Mouse (Mus musculus) forebrain, embryonic 11.5 days (tissue): ENCODE measurements around the gene Cmip. TPM values are rescaled to one million over a fixed set of nuclear protein-coding genes. Genes with fewer than 3 reads are reported as not detected.

Experiments
- ATAC-seq: fragments of 200-750 bp; cut with Nextera tagmentation; replicated peaks from 2 replicates; pipeline ENCODE4 v1.8.0; 2017; ENCODE audit warnings: moderate TSS enrichment; ENCODE audit not compliant: low FRiP score
- DNase-seq: peaks from one replicate; pipeline ENCODE4 v3.0.0-alpha.2; 2017; ENCODE audit warnings: low spot score
- H3K27ac ChIP-seq: fragments of 300-500 bp; sonication (generic); 2 replicates; pipeline ENCODE4 v1.5.1; 2014; ENCODE audit warnings: low read depth, low read length
- H3K27me3 ChIP-seq: fragments of 300-500 bp; sonication (generic); 2 replicates; pipeline ENCODE4 v1.6.1; 2014; ENCODE audit warnings: mild to moderate bottlenecking, low read length, mixed read lengths; ENCODE audit not compliant: control insufficient read depth, insufficient read depth
- H3K36me3 ChIP-seq: fragments of 300-500 bp; sonication (generic); 2 replicates; pipeline ENCODE4 v1.6.1; 2014; ENCODE audit warnings: mild to moderate bottlenecking, low read length, moderate library complexity, mixed read lengths; ENCODE audit not compliant: control insufficient read depth, insufficient read depth
- H3K4me1 ChIP-seq: fragments of 300-500 bp; sonication (generic); replicated peaks from 2 replicates; pipeline ENCODE4 v1.6.1; 2014; ENCODE audit warnings: low read length, mixed read lengths; ENCODE audit not compliant: control insufficient read depth, insufficient read depth
- H3K4me2 ChIP-seq: fragments of 300-500 bp; sonication (generic); 2 replicates; pipeline ENCODE4 v1.6.1; 2014; ENCODE audit warnings: low read depth, mild to moderate bottlenecking, low read length, moderate library complexity, mixed read lengths; ENCODE audit not compliant: severe bottlenecking
- H3K4me3 ChIP-seq: fragments of 300-500 bp; sonication (generic); 2 replicates; pipeline ENCODE4 v1.5.1; 2014; ENCODE audit warnings: low read depth, low read length
- H3K9ac ChIP-seq: fragments of 300-500 bp; sonication (generic); 2 replicates; pipeline ENCODE4 v1.6.1; 2014; ENCODE audit warnings: low read length
- H3K9me3 ChIP-seq: fragments of 300-500 bp; sonication (generic); 2 replicates; pipeline ENCODE4 v1.6.1; 2016; ENCODE audit warnings: low read length, mixed read lengths; ENCODE audit not compliant: control insufficient read depth
- WGBS: fragments of 180-500 bp; shearing (Covaris S2); extraction: QIAGEN DNeasy Blood & Tissue Kit; methylation state at CpG from one replicate; pipeline ENCODE4 v1.1.7; 2014; 5-methylcytosine and 5-hydroxymethylcytosine counted together
- polyA plus RNA-seq: library from polyadenylated mRNA; unstranded; fragments of >200 nt; fragmentation: Nextera tagmentation; extraction: Ambion mirVana; gene quantifications from 2 replicates; pipeline ENCODE4 v1.2.1, GENCODE M21; 2014

Gene Cmip
- polyA plus RNA-seq, 1 experiment from 2014 or later = 30.5 TPM

DNA sequence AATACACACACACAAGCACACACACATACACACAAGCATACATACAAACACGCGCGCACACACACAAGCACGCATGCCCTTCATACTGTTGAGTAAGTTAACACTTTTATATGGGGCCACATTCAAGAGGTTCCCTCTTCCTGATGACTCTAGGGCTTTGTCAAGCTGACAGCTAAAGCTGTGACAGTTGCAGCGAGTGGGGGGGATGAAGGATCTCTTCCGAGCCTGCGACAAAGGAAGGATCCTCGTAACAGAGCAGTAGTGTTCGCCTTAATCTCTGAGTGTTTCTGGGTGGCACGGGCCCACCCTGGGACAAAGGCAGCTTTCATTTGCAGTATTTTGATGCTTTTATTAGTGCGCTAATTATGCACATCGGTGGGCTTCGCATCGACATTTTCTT is 145.0 kb downstream of the Cmip start:
- H3K9ac ChIP-seq = no peak overlapping the region; the same call in 1 of the 2 replicates
- H3K4me3 ChIP-seq = no peak overlapping the region
- H3K36me3 ChIP-seq = peaks cover 2% of the 10 kb centered on the region; the same call in 1 of the 2 replicates
- peak overlapping the region; percentile 37; the same call in 1 of the 2 replicates for H3K27ac ChIP-seq
- H3K4me1 ChIP-seq = peaks cover 6% of the 10 kb centered on the region; the same call in 1 of the 2 replicates
- no peaks in the 10 kb centered on the region for H3K9me3 ChIP-seq
- DNase-seq = no peak
- H3K27me3 ChIP-seq = no peaks in the 10 kb centered on the region
- WGBS = 69% methylated on average over 14 of the region's 14 CpGs
- H3K4me2 ChIP-seq = no peak overlapping the region
- no peak for ATAC-seq

GRCm38 (mm10) chr8:117402911-117403704 is 146.2 kb downstream of the Cmip start:
- 71% methylated on average over 9 of the region's 9 CpGs for WGBS
- Histone ChIP-seq H3K4me1 (peaks cover 6% of the 10 kb centered on the region; the same call in 1 of the 2 replicates), H3K4me2 (no peak overlapping the region), H3K27me3 (no peaks in the 10 kb centered on the region), H3K36me3 (no peaks in the 10 kb centered on the region), H3K4me3 (no peak overlapping the region), H3K27ac (no peak overlapping the region), H3K9me3 (no peaks in the 10 kb centered on the region), H3K9ac (no peak overlapping the region)
- no peak for ATAC-seq
- no peak for DNase-seq

- DNase-seq (no peak), ATAC-seq (no peak)
- Histone ChIP-seq H3K9ac (no peak overlapping the region), H3K27ac (0 out of 2 replicates have a peak overlapping the region, but pooled peaks have one; percentile 6), H3K4me3 (no peak overlapping the region), H3K4me2 (no peak overlapping the region), H3K36me3 (no peaks in the 10 kb centered on the region), H3K9me3 (no peaks in the 10 kb centered on the region), H3K4me1 (peaks cover 6% of the 10 kb centered on the region; the same call in 1 of the 2 replicates), H3K27me3 (no peaks in the 10 kb centered on the region)
- WGBS = 68% methylated on average over 14 of the region's 14 CpGs
Measured at GRCm38 (mm10) chr8:117403705-117404476, 147.0 kb downstream of the Cmip start.

DNA sequence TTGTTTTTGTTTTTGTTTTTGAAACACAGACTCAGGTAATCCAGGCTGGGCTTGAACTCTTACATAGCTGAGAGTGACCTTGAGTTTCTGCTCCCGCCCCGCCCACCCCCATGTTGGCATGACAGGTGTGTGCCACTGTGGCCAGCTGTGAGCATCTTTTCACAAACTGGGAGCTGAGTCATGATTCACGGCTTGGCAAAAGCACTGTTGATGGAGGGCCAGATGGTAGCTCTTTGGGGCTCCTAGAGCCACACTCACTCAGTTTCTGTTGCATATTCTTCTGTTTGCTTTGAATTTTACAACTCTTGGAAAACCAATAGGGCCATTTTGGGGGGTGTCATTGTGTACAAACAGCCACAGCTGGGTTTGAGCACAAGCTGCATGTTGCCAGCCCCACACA is 149.2 kb downstream of the Cmip start:
- Histone ChIP-seq H3K4me1 (peaks cover 6% of the 10 kb centered on the region; the same call in 1 of the 2 replicates), H3K4me2 (no peak overlapping the region), H3K36me3 (no peaks in the 10 kb centered on the region), H3K4me3 (no peak overlapping the region), H3K9ac (no peak overlapping the region), H3K27me3 (no peaks in the 10 kb centered on the region), H3K9me3 (no peaks in the 10 kb centered on the region), H3K27ac (no peak overlapping the region)
- no peak for DNase-seq
- WGBS = 94% methylated on average over 3 of the region's 3 CpGs
- ATAC-seq = no peak

- H3K36me3 ChIP-seq = no peaks in the 10 kb centered on the region; the same call in 1 of the 2 replicates
- no peak for DNase-seq
- no peak overlapping the region for H3K4me3 ChIP-seq
- no peak overlapping the region for H3K27ac ChIP-seq
- no peaks in the 10 kb centered on the region for H3K9me3 ChIP-seq
- no peaks in the 10 kb centered on the region for H3K27me3 ChIP-seq
- WGBS = 90% methylated on average over 7 of the region's 7 CpGs
- H3K4me2 ChIP-seq = no peak overlapping the region
- ATAC-seq = no peak
- peaks cover 4% of the 10 kb centered on the region; the same call in 1 of the 2 replicates for H3K4me1 ChIP-seq
- H3K9ac ChIP-seq = no peak overlapping the region
Measured at GRCm38 (mm10) chr8:117408634-117409033, 151.8 kb downstream of the Cmip start.

DNA sequence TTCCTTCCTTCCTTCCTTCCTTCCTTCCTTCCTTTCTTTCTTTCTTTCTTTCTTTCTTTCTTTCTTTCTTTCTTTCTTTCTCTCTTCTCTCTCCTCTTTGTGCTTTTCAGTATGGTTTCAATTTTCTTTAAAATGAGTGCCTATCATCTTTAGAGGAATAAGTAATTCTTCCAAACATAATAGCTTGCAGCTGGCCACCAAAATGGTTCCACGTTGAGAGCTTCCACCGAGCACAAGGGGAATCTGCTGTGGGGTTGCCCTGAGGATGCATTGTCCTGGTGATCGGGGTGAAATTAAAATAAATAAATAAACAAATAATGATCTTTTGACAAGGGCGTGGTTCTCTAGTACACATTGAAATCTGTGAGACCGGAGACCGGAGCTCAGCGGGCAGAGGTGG is 152.2 kb downstream of the Cmip start:
- H3K27me3 ChIP-seq = no peaks in the 10 kb centered on the region
- H3K4me1 ChIP-seq = no peaks in the 10 kb centered on the region
- H3K36me3 ChIP-seq = no peaks in the 10 kb centered on the region; the same call in 1 of the 2 replicates
- DNase-seq = no peak
- no peaks in the 10 kb centered on the region for H3K9me3 ChIP-seq
- no peak overlapping the region for H3K27ac ChIP-seq
- 77% methylated on average over 7 of the region's 7 CpGs for WGBS
- no peak for ATAC-seq
- no peak overlapping the region for H3K9ac ChIP-seq
- no peak overlapping the region for H3K4me3 ChIP-seq
- no peak overlapping the region for H3K4me2 ChIP-seq

- no peaks in the 10 kb centered on the region; the same call in 1 of the 2 replicates for H3K36me3 ChIP-seq
- no peak overlapping the region for H3K4me3 ChIP-seq
- ATAC-seq = no peak
- H3K27me3 ChIP-seq = no peaks in the 10 kb centered on the region
- no peak overlapping the region for H3K9ac ChIP-seq
- no peaks in the 10 kb centered on the region for H3K9me3 ChIP-seq
- no peak for DNase-seq
- H3K27ac ChIP-seq = no peak overlapping the region
- no peaks in the 10 kb centered on the region for H3K4me1 ChIP-seq
- no peak overlapping the region for H3K4me2 ChIP-seq
- 80% methylated on average over 10 of the region's 10 CpGs for WGBS
Measured at GRCm38 (mm10) chr8:117410391-117410790, 153.5 kb downstream of the Cmip start.

DNA sequence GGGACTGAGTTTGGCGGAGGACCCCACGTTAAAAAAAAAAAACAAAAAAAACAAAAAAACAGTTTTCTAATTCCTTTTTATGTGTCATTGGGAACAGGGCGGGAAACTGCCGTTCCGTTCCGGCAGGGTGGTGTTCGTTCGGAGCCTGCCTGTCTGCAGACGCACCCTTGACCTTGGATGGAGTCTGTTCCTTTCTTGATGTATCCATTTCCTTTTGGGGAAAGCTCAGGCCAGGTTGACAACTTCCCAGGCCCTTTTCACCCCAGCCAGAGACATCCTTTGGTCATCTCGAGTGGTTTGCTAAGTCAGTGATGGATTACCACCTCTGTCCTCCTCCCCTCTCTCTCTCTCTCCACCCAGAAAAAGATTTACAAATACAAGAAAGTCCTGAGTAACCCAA is 154.0 kb downstream of the Cmip start:
- Histone ChIP-seq H3K9me3 (no peaks in the 10 kb centered on the region), H3K4me1 (no peaks in the 10 kb centered on the region), H3K27ac (no peak overlapping the region), H3K9ac (no peak overlapping the region), H3K27me3 (no peaks in the 10 kb centered on the region), H3K4me3 (no peak overlapping the region), H3K36me3 (no peaks in the 10 kb centered on the region; the same call in 1 of the 2 replicates), H3K4me2 (no peak overlapping the region)
- ATAC-seq = no peak
- WGBS = 90% methylated on average over 10 of the region's 10 CpGs
- DNase-seq = no peak
